Mouse (Mus musculus) adrenal gland, adult 2 months (tissue): ENCODE results near the gene Slc39a13. TPM values are rescaled to one million over a fixed set of nuclear protein-coding genes. Genes with fewer than 3 reads are reported as not detected.
"Not testable (repeated sequence)": the region's sequence is repeated elsewhere in the genome, so short reads cannot be mapped to it uniquely, and the experiment has no call there.

ENCODE experiments used
- DNase-seq: peaks from one replicate; pipeline ENCODE4 v3.0.0; 2021
- polyA plus RNA-seq: library from polyadenylated mRNA; depleted of rRNA; stranded (reverse); fragments of >200 nt; gene quantifications from 2 replicates; pipeline ENCODE4 v1.2.3, GENCODE M21; 2012; rRNA removed
- total RNA-seq, 2 experiments: library from RNA; stranded (reverse); gene quantifications; 2 replicates each; pipeline ENCODE4 v1.2.3; 2021

The Slc39a13 gene
- total and polyA plus RNA-seq, 3 experiments, result 27.7 to 60.4 (median 36.7) TPM

- no peak for DNase-seq
These were observed 43.7 kb downstream of the Slc39a13 start for GRCm38 (mm10) chr2:91026491-91026890.

- no peak for DNase-seq
These were observed 45.1 kb downstream of the Slc39a13 start for GRCm38 (mm10) chr2:91025081-91025516.

- no peak for DNase-seq
These were observed 46.3 kb downstream of the Slc39a13 start for GRCm38 (mm10) chr2:91023956-91024355.

- no peak for DNase-seq
These were observed 47.1 kb downstream of the Slc39a13 start for GRCm38 (mm10) chr2:91023131-91023530.

GRCm38 (mm10) chr2:91022266-91022665, 48.0 kb downstream of the Slc39a13 start:
- not testable (repeated sequence) for DNase-seq

GRCm38 (mm10) chr2:91019911-91020310, 50.3 kb downstream of the Slc39a13 start:
- DNase-seq, result no peak

- DNase-seq, result peak; percentile 13
These were observed 52.0 kb downstream of the Slc39a13 start for GRCm38 (mm10) chr2:91018061-91018788.

- DNase-seq, result no peak
These were observed 54.8 kb downstream of the Slc39a13 start for GRCm38 (mm10) chr2:91015386-91015785.

- DNase-seq, result no peak
These were observed 56.3 kb downstream of the Slc39a13 start for GRCm38 (mm10) chr2:91013881-91014280.

Other genes starting within 250 kb of the Slc39a13 start
- gene Mtch2, start 223.3 kb downstream of the Slc39a13 start, total RNA-seq, result 100 to 1,000 TPM; 264 to 267 TPM
- gene Mtch2, start 223.3 kb downstream of the Slc39a13 start, polyA plus RNA-seq, result 28.9 and 36.0 TPM in 2 replicates
- gene C1qtnf4, start 184.6 kb downstream of the Slc39a13 start, total RNA-seq, result 1 to 10 TPM; 1.6 to 1.9 TPM
- gene C1qtnf4, start 184.6 kb downstream of the Slc39a13 start, polyA plus RNA-seq, result 13.8 and 19.6 TPM in 2 replicates
- gene Kbtbd4, start 165.7 kb downstream of the Slc39a13 start, total RNA-seq, result 10 to 100 TPM; 30.0 to 31.2 TPM
- 15.6 and 20.2 TPM in 2 replicates for gene Kbtbd4, start 165.7 kb downstream of the Slc39a13 start, polyA plus RNA-seq
- gene Ndufs3, start 165.6 kb downstream of the Slc39a13 start, total RNA-seq, result 100 to 1,000 TPM; 337 to 401 TPM
- gene Ndufs3, start 165.6 kb downstream of the Slc39a13 start, polyA plus RNA-seq, result 176 and 178 TPM in 2 replicates
- gene Celf1, start 130.0 kb downstream of the Slc39a13 start, total RNA-seq, result 10 to 100 TPM; 82.8 to 88.4 TPM
- 19.8 and 24.2 TPM in 2 replicates for gene Celf1, start 130.0 kb downstream of the Slc39a13 start, polyA plus RNA-seq
- gene Rapsn, start 34.8 kb downstream of the Slc39a13 start, total RNA-seq, result 1 to 10 TPM in 1 of 2 experiments, under 1 TPM in 1; 0.72 to 3.1 TPM
- gene Rapsn, start 34.8 kb downstream of the Slc39a13 start, polyA plus RNA-seq, result 3.8 and 5.0 TPM in 2 replicates
- gene Psmc3, start 16.4 kb downstream of the Slc39a13 start, total RNA-seq, result 100 to 1,000 TPM; 235 to 255 TPM
- 28.1 and 31.9 TPM in 2 replicates for gene Psmc3, start 16.4 kb downstream of the Slc39a13 start, polyA plus RNA-seq
- 1 to 10 TPM; 5.0 to 7.1 TPM for gene Spi1, start 12.0 kb upstream of the Slc39a13 start, total RNA-seq
- gene Spi1, start 12.0 kb upstream of the Slc39a13 start, polyA plus RNA-seq, result 17.6 and 21.9 TPM in 2 replicates
- gene Mybpc3, start 47.7 kb upstream of the Slc39a13 start, total RNA-seq, result under 1 TPM; 0.07 to 0.09 TPM
- gene Mybpc3, start 47.7 kb upstream of the Slc39a13 start, polyA plus RNA-seq, result not detected in 2 replicates
- gene Madd, start 113.4 kb upstream of the Slc39a13 start, total RNA-seq, result 10 to 100 TPM; 18.5 to 20.0 TPM
- 8.9 and 9.0 TPM in 2 replicates for gene Madd, start 113.4 kb upstream of the Slc39a13 start, polyA plus RNA-seq
- 10 to 100 TPM; 22.1 to 56.8 TPM for gene Nr1h3, start 132.4 kb upstream of the Slc39a13 start, total RNA-seq
- 44.2 and 62.7 TPM in 2 replicates for gene Nr1h3, start 132.4 kb upstream of the Slc39a13 start, polyA plus RNA-seq
- gene Acp2, start 132.5 kb upstream of the Slc39a13 start, total RNA-seq, result 10 to 100 TPM; 49.5 to 50.4 TPM
- gene Acp2, start 132.5 kb upstream of the Slc39a13 start, polyA plus RNA-seq, result 28.7 and 46.6 TPM in 2 replicates
- 1 to 10 TPM; 8.1 to 8.3 TPM for gene Ddb2, start 166.6 kb upstream of the Slc39a13 start, total RNA-seq
- gene Ddb2, start 166.6 kb upstream of the Slc39a13 start, polyA plus RNA-seq, result 12.4 and 12.5 TPM in 2 replicates
- 100 to 1,000 TPM in 1 of 2 experiments, 10 to 100 TPM in 1; 82.8 to 101 TPM for gene Pacsin3, start 185.5 kb upstream of the Slc39a13 start, total RNA-seq
- gene Pacsin3, start 185.5 kb upstream of the Slc39a13 start, polyA plus RNA-seq, result 56.5 and 69.2 TPM in 2 replicates
- gene Arfgap2, start 194.6 kb upstream of the Slc39a13 start, total RNA-seq, result 10 to 100 TPM; 89.3 to 92.3 TPM
- gene Arfgap2, start 194.6 kb upstream of the Slc39a13 start, polyA plus RNA-seq, result 34.1 and 53.6 TPM in 2 replicates